Mouse (Mus musculus) E14TG2a.4 (cell line): ENCODE results near the gene Plcb4.

Source experiments
- CTCF ChIP-seq: conservative IDR thresholded peaks from 2 replicates; pipeline ENCODE4 v1.5.1; 2014; ENCODE audit warnings: low read length
- NANOG ChIP-seq: IDR thresholded peaks from 2 replicates; pipeline ENCODE4 v1.6.1; 2014; ENCODE audit warnings: borderline replicate concordance, low read length, mixed read lengths
- POU5F1 ChIP-seq: IDR thresholded peaks from 2 replicates; pipeline ENCODE4 v1.6.1; 2014; ENCODE audit warnings: low read length, borderline replicate concordance

- TF ChIP-seq CTCF (no peak), POU5F1 (no peak), NANOG (no peak)
Observed at GRCm38 (mm10) chr2:135847738-135848137, 188.9 kb downstream of the Plcb4 start.
